Mouse (Mus musculus) myocyte (in vitro differentiated cells): ENCODE data around the gene Zbtb3. TPM values are rescaled to one million over a fixed set of nuclear protein-coding genes. Genes with fewer than 3 reads are reported as not detected.
A peak's percentile ranks its signal among the peaks of the same experiment; 100 is the strongest.

Experiments used
- H3K27me3 ChIP-seq: one replicate; pipeline ENCODE4 v1.6.1; 2011; ENCODE audit not compliant: control insufficient read depth, insufficient read depth, insufficient read length
- H3K36me3 ChIP-seq: one replicate; pipeline ENCODE4 v1.6.1; 2011; ENCODE audit not compliant: control insufficient read depth, insufficient read depth
- H3K4me2 ChIP-seq: one replicate; pipeline ENCODE4 v1.6.1; 2011; ENCODE audit warnings: low read depth, control low read depth
- H3K4me3 ChIP-seq: one replicate; pipeline ENCODE4 v1.5.1; 2011; ENCODE audit warnings: mild to moderate bottlenecking, control low read depth, moderate library complexity
- H3K79me2 ChIP-seq: one replicate; pipeline ENCODE4 v1.6.1; 2011; ENCODE audit not compliant: control insufficient read depth, insufficient read depth
- H3ac ChIP-seq: one replicate; pipeline ENCODE4 v1.6.1; 2011; ENCODE audit not compliant: control insufficient read depth, insufficient read length
- CEBPB ChIP-seq: IDR thresholded peaks from 2 replicates; pipeline ENCODE4 v1.6.1; 2011; ENCODE audit warnings: mild to moderate bottlenecking, moderate library complexity; ENCODE audit not compliant: poor library complexity, insufficient read depth, severe bottlenecking
- E2F4 ChIP-seq: IDR thresholded peaks from one replicate; pipeline ENCODE4 v1.6.1; 2011; ENCODE audit warnings: mild to moderate bottlenecking, control low read depth, moderate library complexity; ENCODE audit not compliant: insufficient read depth
- MAX ChIP-seq: IDR thresholded peaks from one replicate; pipeline ENCODE4 v1.6.1; 2011; ENCODE audit warnings: low read depth, mild to moderate bottlenecking, control low read depth
- MYOD1 ChIP-seq, 3 experiments: IDR thresholded peaks; one replicate each; pipeline ENCODE4 v1.6.1; 2011; ENCODE audit warnings: control low read depth in 2 of 3, low read depth in 2 of 3, mild to moderate bottlenecking in 2 of 3, moderate library complexity in 1 of 3; ENCODE audit not compliant: insufficient read length in 2 of 3, control insufficient read depth in 1 of 3
- MYOG ChIP-seq, 3 experiments: IDR thresholded peaks; one replicate each; pipeline ENCODE4 v1.6.1; 2011; ENCODE audit warnings: control low read depth in 2 of 3, low read depth in 2 of 3, mild to moderate bottlenecking in 2 of 3; ENCODE audit not compliant: insufficient read length in 2 of 3, control insufficient read depth in 1 of 3, insufficient read depth in 1 of 3
- POLR2A ChIP-seq: IDR thresholded peaks from one replicate; pipeline ENCODE4 v1.6.1; 2011; ENCODE audit warnings: low read depth, mild to moderate bottlenecking, control low read depth, moderate library complexity; ENCODE audit not compliant: insufficient read length
- POLR2AphosphoS2 ChIP-seq: IDR thresholded peaks from one replicate; pipeline ENCODE4 v1.6.1; 2011; ENCODE audit warnings: low read depth, control low read depth; ENCODE audit not compliant: insufficient read length
- REST ChIP-seq: IDR thresholded peaks from one replicate; pipeline ENCODE4 v1.6.1; 2011; ENCODE audit warnings: mild to moderate bottlenecking, control low read depth, moderate library complexity; ENCODE audit not compliant: insufficient read depth, insufficient read length
- SRF ChIP-seq: IDR thresholded peaks from one replicate; pipeline ENCODE4 v1.6.1; 2011; ENCODE audit warnings: low read depth; ENCODE audit not compliant: control insufficient read depth, insufficient read length
- TCF12 ChIP-seq: IDR thresholded peaks from one replicate; pipeline ENCODE4 v1.6.1; 2011; ENCODE audit warnings: mild to moderate bottlenecking, control low read depth; ENCODE audit not compliant: poor library complexity, insufficient read depth, severe bottlenecking
- TCF3 ChIP-seq: IDR thresholded peaks from one replicate; pipeline ENCODE4 v1.6.1; 2011; ENCODE audit warnings: low read depth, control low read depth; ENCODE audit not compliant: insufficient read length
- USF1 ChIP-seq: IDR thresholded peaks from one replicate; pipeline ENCODE4 v1.6.1; 2011; ENCODE audit warnings: low read depth, mild to moderate bottlenecking, control low read depth, moderate library complexity
- polyA plus RNA-seq: library from polyadenylated mRNA; unstranded; fragments of >200 nt; fragmentation: generic; extraction: Trizol; gene quantifications from one replicate; pipeline ENCODE4 v1.2.1, GENCODE M21; 2012; ENCODE audit warnings: missing spikeins

Zbtb3 gene
- polyA plus RNA-seq, 1 experiment, result 2.4 TPM

DNA sequence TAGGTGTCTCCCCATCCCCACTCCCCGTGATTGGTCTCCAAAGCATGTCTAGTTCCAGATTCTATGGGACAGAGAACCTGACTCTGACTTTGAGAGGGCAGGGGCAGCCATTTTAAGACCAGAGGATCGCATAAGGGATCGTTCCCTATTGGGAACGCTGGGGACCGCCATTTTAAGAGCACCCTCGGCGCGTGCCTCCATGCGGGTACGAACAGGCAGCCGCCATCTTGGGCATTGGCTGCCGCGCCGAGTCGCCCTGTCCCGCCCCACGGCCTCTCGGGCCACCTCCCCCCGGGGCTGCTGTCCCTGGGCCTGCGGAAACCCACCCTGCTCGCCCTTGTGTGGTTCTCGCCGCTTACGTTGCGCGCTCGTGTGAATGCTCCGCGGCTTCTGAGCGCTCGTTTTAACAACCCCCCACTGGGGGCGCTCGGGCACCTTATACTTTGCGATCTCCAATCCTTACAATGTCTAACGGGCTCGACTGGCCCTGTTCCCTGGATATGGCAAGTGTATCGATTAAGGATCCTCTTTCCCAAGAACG lies 35.0 kb downstream of the Zbtb3 start, which contains the start of gene Bscl2:
Gene Bscl2, plus strand, starts transcription at position 217 of the 541 bp plus-strand sequence.
- no peak for TF ChIP-seq USF1
- TF ChIP-seq E2F4, result no peak
- peak; percentile 28 for TF ChIP-seq POLR2A
- TF ChIP-seq TCF3, result no peak
- peak; percentile 84 for TF ChIP-seq POLR2AphosphoS2
- TF ChIP-seq CEBPB, result no peak
- TF ChIP-seq REST, result no peak
- no peak for TF ChIP-seq MAX
- H3K36me3 ChIP-seq, result peaks cover 39% of the 10 kb centered on the region

DNA sequence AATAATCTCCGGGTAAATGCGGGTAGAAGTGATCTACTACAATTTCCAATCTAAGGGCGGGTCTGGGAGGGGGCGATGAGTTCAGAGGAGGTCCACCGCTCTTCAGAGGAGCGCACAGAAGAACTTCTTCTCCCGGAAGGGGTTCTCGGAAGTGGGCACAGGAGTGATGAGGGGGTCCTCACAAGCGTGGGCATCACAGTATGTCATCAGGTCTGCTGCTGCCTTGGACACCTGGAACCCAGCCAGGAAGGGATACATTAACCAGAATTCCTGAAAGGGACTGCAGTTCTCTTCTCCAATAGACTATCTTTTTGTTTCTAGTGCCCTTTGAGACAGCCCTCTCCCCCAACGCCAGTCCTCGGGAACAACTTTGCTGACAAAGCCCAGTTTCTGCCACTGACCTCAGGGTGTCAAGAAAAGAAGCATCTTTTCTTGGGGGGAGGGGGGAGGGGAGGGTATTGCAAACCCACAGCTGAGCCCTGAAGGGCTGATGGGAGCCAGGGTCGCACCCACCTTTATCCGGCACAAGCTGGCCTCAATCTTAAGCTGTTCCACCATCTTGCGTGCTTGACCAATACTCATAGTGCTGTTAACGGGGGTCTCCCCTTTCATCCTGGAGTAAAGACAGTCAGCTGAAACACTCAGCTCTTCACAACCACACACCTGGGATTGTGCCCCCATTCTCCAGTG lies 35.8 kb downstream of the Zbtb3 start:
- H3K27me3 ChIP-seq, result no peaks in the 10 kb centered on the region
- H3K36me3 ChIP-seq, result peaks cover 30% of the 10 kb centered on the region
- peak overlapping the region; percentile 19 for H3K4me3 ChIP-seq
- TF ChIP-seq SRF, result no peak
- peak overlapping the region; percentile 56 for H3K4me2 ChIP-seq
- no peak overlapping the region for H3ac ChIP-seq
- H3K79me2 ChIP-seq, result no peaks in the 10 kb centered on the region

More for the DNA sequence above, 35.0 kb downstream of the Zbtb3 start, which contains the start of gene Bscl2:
- no peak within 1 kb of the TSS for H3ac ChIP-seq
- no peaks in the 10 kb centered on the region for H3K27me3 ChIP-seq
- H3K79me2 ChIP-seq, result no peaks in the 10 kb centered on the region
- H3K4me3 ChIP-seq, result peak within 1 kb of the TSS; percentile 19
- H3K4me2 ChIP-seq, result peak within 1 kb of the TSS; percentile 56

DNA sequence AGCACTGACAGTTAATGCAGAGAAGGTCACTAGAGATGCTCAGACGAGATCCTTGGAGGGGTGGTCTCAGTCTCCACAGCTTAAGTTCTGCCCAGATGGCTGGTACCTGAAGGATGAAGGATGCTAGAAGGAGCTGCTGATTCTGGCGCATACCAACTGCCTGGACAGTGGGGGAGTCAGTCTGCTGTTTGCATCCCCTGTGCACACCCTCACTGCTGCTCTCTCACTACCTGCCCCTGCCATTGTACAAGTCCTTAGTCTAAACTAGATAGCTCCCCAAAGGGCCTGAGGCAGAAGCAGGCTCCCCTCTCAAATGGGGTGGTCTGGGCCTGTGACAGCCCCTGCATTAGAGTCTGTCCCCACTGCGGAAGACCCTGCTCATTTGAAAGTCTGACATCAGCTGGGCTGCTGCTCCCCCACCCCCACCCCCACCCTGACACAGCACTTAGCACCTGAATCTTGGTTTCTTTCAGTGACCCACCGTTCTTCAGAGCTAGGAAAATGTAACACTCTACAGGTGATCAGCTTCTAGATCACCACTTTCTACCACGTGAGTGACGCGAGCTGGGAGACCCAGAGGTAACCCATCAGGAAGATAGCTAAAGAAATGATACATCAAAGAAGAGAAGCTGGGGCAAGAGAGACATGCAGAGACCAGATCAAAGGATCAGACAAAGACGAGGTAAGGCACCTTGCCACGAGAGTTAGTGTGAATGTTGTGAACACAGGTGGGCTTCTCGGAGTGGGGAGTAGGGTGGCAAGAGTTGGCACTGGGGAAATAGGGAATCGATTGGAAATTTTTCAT lies 37.0 kb downstream of the Zbtb3 start, which contains the start of gene Gng3:
Gene Gng3, minus strand, starts transcription at position 92 of the 805 bp plus-strand sequence.
- Histone ChIP-seq H3K36me3 (peaks cover 24% of the 10 kb centered on the region), H3K4me3 (peak within 1 kb of the TSS; percentile 19), H3K27me3 (no peaks in the 10 kb centered on the region), H3K4me2 (peak within 1 kb of the TSS; percentile 56), H3ac (no peak within 1 kb of the TSS), H3K79me2 (no peaks in the 10 kb centered on the region)
- TF ChIP-seq CEBPB (no peak), MYOD1 (IDR thresholded peaks at IDR 0.05; ENCODE audit: control insufficient read depth in 1 of 3, insufficient read length in 2 of 3, low read depth in 2 of 3) (no peak), TCF3 (no peak), POLR2AphosphoS2 (peak; percentile 22)

DNA sequence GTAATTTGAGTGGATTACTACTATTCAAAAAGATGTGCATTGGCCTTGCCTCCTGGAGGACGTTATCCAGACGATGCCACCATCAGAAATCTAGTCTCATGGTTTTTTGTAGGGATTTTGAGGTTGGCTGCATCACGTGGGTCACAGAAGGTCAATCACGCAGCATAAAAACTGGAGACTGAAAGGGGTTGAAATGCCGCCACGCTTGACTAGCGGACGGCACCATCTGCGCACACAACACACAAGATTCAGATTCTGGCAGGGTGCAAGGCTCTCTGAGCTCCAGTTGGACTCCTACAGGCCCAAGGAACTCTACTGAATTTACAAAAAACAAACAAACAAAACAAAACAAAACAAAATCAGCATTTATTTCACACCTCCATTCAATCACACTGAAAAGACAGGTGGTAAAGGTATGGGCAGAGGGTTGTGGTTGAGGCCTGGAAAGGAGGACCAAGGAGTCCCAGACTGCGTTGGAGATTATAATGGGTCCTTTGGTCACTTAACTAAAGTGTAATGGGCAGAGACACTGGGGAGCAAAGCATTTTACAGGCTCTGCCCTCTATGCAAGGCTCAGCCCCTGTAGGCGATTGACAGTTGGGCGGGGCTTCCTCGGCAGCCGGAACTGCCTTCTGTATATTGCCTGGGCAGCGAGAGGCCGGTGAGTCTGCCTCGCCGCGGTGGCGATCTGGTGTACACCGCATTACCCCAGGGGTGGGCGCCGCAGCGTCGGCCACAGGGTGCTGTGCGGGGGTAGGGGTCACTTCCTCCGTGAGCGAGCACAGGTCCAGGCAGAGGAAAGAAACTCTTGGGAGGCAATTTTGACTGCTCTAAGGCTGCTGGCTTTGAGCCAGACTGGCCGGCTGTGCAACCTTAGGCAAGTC lies 37.8 kb downstream of the Zbtb3 start:
- H3K79me2 ChIP-seq, result no peaks in the 10 kb centered on the region
- peaks cover 19% of the 10 kb centered on the region for H3K36me3 ChIP-seq
- no peak overlapping the region for H3K4me2 ChIP-seq
- H3ac ChIP-seq, result no peak overlapping the region
- no peak overlapping the region for H3K4me3 ChIP-seq
- no peaks in the 10 kb centered on the region for H3K27me3 ChIP-seq
- no peak for TF ChIP-seq USF1
- TF ChIP-seq MAX, result no peak
- no peak for TF ChIP-seq SRF
- no peak for TF ChIP-seq MYOD1 (IDR thresholded peaks at IDR 0.05; ENCODE audit: control insufficient read depth in 1 of 3, insufficient read length in 2 of 3, low read depth in 2 of 3)
- no peak for TF ChIP-seq POLR2A
- TF ChIP-seq MYOG (IDR thresholded peaks at IDR 0.05; ENCODE audit: control insufficient read depth in 1 of 3, insufficient read depth in 1 of 3, insufficient read length in 2 of 3, low read depth in 2 of 3), result no peak
- TF ChIP-seq REST, result no peak
- TF ChIP-seq TCF3, result no peak
- TF ChIP-seq POLR2AphosphoS2, result no peak
- TF ChIP-seq CEBPB, result no peak
- no peak for TF ChIP-seq E2F4
- no peak for TF ChIP-seq TCF12

DNA sequence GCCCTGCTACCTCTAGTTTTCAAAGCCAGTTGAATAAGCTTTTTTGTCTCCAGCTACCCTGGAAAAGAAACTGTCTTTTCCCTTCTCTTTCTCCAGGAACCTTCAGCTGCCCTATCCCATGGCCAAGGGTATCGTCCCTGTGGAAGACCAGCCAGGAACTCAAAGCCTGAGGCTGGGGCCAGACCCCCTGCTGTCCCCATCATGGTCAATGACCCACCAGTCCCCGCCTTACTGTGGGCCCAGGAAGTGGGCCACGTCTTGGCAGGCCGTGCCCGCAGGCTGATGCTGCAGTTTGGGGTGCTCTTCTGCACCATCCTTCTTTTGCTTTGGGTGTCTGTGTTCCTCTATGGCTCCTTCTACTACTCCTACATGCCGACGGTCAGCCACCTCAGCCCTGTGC lies 38.7 kb downstream of the Zbtb3 start:
- H3ac ChIP-seq, result no peak overlapping the region
- peaks cover 18% of the 10 kb centered on the region for H3K36me3 ChIP-seq
- H3K79me2 ChIP-seq, result no peaks in the 10 kb centered on the region
- H3K27me3 ChIP-seq, result no peaks in the 10 kb centered on the region
- H3K4me3 ChIP-seq, result no peak overlapping the region
- no peak overlapping the region for H3K4me2 ChIP-seq
- TF ChIP-seq E2F4 (no peak), SRF (no peak), MYOD1 (IDR thresholded peaks at IDR 0.05; ENCODE audit: control insufficient read depth in 1 of 3, insufficient read length in 2 of 3, low read depth in 2 of 3) (no peak), REST (no peak), TCF12 (no peak), MAX (no peak), TCF3 (no peak), POLR2A (no peak)
